Mouse (Mus musculus): ENCODE results near the gene Xylt1.

Xylt1 gene

DNA sequence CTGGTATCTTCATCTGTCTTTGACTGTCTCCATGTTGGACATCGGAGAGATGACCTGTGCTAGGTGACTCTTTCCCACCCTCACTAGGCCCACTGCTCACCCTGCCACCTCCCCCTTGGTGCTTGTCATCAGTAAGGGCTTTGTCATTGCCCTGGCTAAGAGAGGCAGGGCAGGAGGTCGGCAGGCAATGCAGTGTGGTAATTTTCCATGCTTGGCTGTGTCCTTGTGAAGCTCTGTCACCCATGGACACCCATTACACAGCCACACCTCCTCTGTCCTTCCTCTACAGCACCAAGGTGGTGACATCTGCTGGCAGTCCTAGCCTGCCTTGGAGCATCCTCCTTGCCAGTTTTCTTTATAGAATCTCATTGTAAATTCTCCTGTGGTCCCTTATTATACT is 101.9 kb downstream of the Xylt1 start:
- DNase-seq: no peak

GRCm38 (mm10) chr7:117484589-117484988 is 103.8 kb downstream of the Xylt1 start:
- no peak for DNase-seq

GRCm38 (mm10) chr7:117484989-117485536 is 104.3 kb downstream of the Xylt1 start:
- no peak for DNase-seq

DNA sequence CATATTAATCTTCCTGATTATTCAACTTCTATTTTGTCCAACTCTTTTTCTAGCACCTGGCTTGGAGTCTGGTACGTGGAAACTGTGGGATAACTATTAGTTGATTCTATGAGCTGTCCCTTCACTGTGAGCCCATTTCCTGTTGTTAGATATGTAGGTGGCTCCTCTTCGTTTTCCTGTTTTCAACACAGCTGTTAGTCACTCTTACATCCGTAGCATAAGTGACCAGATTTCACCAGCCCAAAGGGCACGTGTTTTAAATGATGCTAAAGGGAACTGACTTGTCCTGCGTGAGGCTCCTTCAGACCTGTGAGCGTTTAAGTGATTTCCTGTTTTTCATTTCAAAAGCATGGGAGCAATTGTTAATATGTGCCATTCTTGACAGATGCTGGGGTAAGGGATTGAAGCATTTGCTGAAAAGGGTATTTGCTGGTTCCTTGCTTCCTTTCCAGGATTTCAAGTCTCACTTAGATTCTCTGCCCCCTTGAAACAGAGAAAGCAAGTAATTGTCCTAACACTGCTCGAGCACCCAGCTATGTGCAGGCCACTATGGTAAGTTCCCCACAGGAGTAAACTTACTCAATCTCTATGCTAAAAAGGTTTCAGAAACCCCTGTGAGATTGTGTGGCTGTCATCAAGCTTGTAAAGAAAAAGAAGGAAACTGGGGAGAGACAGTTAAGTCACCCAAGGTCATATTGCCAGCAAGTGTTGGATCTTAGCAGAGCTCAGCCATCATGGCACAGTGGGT is 105.8 kb downstream of the Xylt1 start:
- DNase-seq: no peak

- DNase-seq: no peak
Measured at GRCm38 (mm10) chr7:117487173-117487490, 106.4 kb downstream of the Xylt1 start.

GRCm38 (mm10) chr7:117489973-117490372 is 109.2 kb downstream of the Xylt1 start:
- no peak for DNase-seq

- no peak for DNase-seq
Measured at GRCm38 (mm10) chr7:117490500-117491205, 109.9 kb downstream of the Xylt1 start.

DNA sequence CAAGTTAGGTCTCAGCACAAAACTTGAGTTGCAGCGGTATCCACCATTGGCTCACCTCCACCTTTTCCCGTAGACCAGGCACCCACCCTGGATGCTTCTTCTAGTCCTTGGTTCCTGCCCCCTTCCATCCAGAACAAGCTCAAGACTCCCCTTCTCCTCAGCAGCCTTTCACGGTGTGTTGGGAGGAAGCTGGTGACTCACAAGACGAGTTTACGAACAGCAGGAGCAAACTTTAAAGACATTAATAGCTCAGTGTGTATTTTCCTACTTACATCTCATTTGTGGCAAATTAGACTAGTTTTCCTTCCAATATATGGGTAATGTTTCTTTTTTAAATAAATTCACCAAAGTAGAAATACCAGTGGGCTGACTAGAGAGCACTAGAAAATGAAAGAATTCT is 110.7 kb downstream of the Xylt1 start:
- no peak for DNase-seq

- no peak for DNase-seq
Measured at GRCm38 (mm10) chr7:117494210-117494609, 113.4 kb downstream of the Xylt1 start.

GRCm38 (mm10) chr7:117494618-117495310 is 114.0 kb downstream of the Xylt1 start:
- no peak for DNase-seq

DNA sequence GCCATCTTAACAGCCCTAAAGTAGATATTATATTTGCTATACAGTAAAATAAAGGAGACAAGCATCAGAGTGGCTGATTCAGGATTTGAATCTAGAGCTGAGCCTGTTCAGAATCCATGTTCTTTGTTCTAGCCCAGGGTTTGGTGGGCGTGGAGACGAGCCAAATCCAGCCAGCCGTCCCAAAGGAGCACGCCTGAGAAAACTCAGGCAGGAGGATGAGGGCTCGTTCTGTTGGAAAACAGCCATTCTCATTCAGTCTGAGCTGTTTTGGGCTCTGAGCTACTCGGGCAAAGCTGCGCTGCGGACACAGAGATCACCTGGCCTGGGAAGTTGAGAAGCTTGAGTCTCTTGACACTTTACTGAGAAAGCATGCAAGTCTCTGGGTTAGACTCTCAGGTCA is 115.0 kb downstream of the Xylt1 start:
- no peak for DNase-seq

DNA sequence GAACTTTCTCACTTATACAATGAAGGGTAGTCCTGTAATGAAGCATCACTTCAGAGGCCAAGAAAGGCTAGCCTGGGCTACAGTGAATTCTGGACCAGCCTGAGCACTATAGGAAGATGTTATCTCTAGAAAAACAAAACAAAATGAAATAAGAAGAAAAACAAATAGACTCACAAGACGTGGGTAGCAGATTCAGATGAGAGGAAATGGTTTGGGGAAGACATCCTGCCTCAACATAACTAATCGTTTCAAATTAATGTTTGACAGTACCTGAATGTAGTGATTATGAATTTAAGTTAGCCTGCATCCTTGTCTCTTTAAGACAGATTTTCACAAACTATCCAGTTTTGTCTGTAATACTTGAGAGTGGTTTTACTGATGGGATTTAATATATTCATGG is 117.4 kb downstream of the Xylt1 start:
- no peak for DNase-seq

DNA sequence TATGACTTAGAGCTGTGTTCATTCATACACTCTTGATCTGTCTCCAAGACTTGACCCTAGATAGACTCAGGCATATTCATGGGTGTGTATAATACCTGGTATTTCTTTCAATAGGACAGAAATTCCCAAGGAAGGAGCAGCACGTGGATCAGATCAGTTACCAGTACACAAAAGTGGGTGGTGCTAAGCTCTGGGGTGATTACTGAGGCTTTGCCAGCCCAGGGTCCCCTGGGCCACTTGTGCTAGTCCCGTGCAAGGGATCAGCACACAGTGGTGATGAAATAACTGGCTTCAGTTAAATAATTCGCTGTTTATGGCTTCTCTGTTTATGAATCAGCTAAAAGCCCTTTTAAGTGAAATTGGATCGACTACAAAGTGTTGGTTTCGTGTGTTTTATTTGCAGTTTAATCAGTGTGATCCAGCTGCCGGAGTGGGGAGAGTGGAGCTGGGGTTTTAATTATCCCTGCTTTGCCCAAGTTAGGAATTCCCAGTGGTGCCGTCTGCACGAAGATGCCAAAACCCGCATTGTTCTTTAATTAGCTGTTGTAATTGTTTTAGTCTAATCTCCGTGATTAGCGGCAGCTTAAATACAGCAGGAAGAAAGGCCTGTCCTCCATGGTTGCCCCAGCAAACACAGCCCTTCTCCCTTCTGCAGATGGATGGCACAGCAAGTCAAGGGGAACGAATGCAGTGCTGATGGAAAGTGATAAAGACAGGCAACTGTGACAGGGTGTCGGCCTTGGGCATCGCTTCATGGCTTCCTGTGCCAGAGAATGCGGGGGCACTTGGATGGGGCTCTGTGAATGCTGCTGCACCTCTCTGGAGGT is 120.8 kb downstream of the Xylt1 start:
- no peak for DNase-seq

- DNase-seq: no peak
Measured at GRCm38 (mm10) chr7:117502415-117502814, 121.6 kb downstream of the Xylt1 start.

GRCm38 (mm10) chr7:117503714-117504113 is 122.9 kb downstream of the Xylt1 start:
- no peak for DNase-seq

GRCm38 (mm10) chr7:117505791-117506190 is 125.0 kb downstream of the Xylt1 start:
- DNase-seq: no peak

- DNase-seq: no peak
Measured at GRCm38 (mm10) chr7:117507351-117507750, 126.6 kb downstream of the Xylt1 start.

GRCm38 (mm10) chr7:117508090-117508489 is 127.3 kb downstream of the Xylt1 start:
- DNase-seq: no peak

- DNase-seq: no peak
Measured at GRCm38 (mm10) chr7:117510113-117510512, 129.3 kb downstream of the Xylt1 start.

DNA sequence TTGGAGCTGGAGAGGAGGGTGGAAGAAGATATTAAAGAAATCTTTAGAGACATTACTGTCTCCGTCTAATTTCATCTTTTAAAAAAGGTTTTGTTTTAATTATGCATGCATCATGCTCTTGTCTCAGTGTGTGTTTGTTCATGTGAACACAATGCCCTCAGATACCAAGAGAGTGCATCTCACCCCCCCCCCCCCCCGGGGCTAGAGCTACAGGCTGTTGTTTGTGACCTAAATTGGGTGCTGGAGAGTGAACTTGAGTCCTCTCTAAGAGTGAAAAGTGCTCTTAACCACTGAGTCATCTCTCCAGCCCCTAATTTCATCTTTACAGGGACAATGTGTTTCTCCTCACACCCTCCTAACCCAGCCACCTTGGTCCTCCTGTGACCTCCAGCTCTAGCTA is 131.5 kb downstream of the Xylt1 start:
- DNase-seq: no peak

DNA sequence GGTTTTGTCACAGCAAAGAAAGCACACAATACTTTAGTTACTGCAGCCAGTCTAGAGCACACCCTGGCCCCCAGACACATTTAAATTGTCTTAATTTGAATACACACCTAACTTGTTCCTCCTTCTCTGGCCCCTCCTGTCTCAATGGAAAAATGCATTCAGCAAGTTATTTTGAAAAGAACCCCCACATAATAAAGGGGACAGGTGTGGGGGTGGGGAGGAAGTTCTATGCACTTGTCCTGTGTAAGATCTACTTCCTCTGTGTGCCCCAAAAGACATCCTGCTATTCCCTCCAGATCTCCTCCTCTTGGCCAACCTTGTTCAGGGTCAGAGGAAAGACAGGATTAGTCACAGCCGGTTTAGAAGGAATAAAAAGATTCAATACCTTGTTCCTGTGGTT is 135.0 kb downstream of the Xylt1 start:
- DNase-seq: no peak

DNA sequence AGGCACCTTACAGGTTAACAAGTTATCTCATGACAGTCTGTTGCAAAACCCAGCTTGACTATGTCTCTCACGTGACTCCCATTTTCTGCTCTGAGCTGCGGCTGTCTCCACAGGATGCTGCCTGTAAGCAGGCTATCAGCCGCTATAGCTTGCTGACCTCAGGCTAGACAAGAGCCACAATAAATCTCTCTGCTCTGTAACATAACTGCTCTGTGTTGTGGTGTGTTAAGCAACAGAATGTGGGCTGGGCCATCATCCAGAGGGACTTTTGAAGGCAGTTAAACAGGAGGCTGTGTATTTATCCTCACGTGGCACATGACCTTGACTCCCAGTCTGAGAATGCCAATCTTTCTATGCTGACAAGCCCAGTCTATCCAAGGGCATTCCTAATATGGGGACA is 136.1 kb downstream of the Xylt1 start:
- DNase-seq: no peak

DNA sequence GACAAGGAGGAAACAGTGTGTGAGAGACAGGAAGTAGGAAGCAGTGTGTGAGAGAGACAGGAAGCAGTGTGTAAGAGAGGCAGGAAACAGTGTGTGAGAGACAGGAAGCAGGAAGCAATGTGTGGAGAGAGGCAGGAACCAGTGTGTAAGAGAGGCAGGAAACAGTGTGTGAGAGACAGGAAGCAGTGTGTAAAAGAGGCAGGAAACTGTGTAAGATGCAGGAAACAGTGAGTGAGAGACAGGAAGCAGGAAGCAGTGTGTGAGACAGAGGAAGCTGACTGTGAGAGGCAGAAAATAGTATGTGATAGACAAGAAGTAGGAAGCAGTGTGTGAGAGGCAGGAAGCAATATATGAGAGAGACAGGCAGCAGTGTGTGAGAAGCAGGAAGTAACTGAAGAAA is 140.6 kb downstream of the Xylt1 start:
- DNase-seq: no peak
